Mouse (Mus musculus) lung, embryonic 16.5 days (tissue): ENCODE measurements around the gene Ugt3a1. TPM values are rescaled to one million over a fixed set of nuclear protein-coding genes. Genes with fewer than 3 reads are reported as not detected.
"Not testable (repeated sequence)": the region's sequence is repeated elsewhere in the genome, so short reads cannot be mapped to it uniquely, and the experiment has no call there.

ENCODE experiments used
- ATAC-seq: fragments of 200-750 bp; cut with Nextera tagmentation; 2 replicates; pipeline ENCODE4 v1.8.0; 2017; ENCODE audit warnings: low read depth, mild to moderate bottlenecking, moderate library complexity
- H3K27ac ChIP-seq: fragments of 300-500 bp; sonication (generic); 2 replicates; pipeline ENCODE4 v1.5.1; 2014; ENCODE audit warnings: mild to moderate bottlenecking, control low read depth, low read length
- H3K27me3 ChIP-seq: fragments of 300-500 bp; sonication (generic); 2 replicates; pipeline ENCODE4 v1.6.1; 2014; ENCODE audit warnings: low read depth, low read length, mixed read lengths; ENCODE audit not compliant: control insufficient read depth, insufficient read depth
- H3K36me3 ChIP-seq: fragments of 300-500 bp; sonication (generic); 2 replicates; pipeline ENCODE4 v1.6.1; 2014; ENCODE audit warnings: low read length; ENCODE audit not compliant: control insufficient read depth, insufficient read depth
- H3K4me1 ChIP-seq: fragments of 300-500 bp; sonication (generic); replicated peaks from 2 replicates; pipeline ENCODE4 v1.6.1; 2014; ENCODE audit warnings: low read length, mixed read lengths; ENCODE audit not compliant: control insufficient read depth, insufficient read depth
- H3K4me2 ChIP-seq: fragments of 300-500 bp; sonication (generic); 2 replicates; pipeline ENCODE4 v1.6.1; 2014; ENCODE audit warnings: low read depth, low read length, control low read depth
- H3K4me3 ChIP-seq: fragments of 300-500 bp; sonication (generic); 2 replicates; pipeline ENCODE4 v1.5.1; 2014; ENCODE audit warnings: mild to moderate bottlenecking, low read length, control low read depth
- H3K9ac ChIP-seq: fragments of 300-500 bp; sonication (generic); 2 replicates; pipeline ENCODE4 v1.6.1; 2014; ENCODE audit warnings: low read length, control low read depth
- H3K9me3 ChIP-seq: fragments of 300-500 bp; sonication (generic); 2 replicates; pipeline ENCODE4 v1.6.1; 2016; ENCODE audit warnings: low read length; ENCODE audit not compliant: control insufficient read depth
- WGBS: fragments of 180-500 bp; shearing (Covaris S2); extraction: QIAGEN DNeasy Blood & Tissue Kit; methylation state at CpG from one replicate; pipeline ENCODE4 v1.1.7; 2014; 5-methylcytosine and 5-hydroxymethylcytosine counted together
- polyA plus RNA-seq: library from polyadenylated mRNA; unstranded; fragments of >200 nt; fragmentation: Nextera tagmentation; extraction: Ambion mirVana; gene quantifications from 2 replicates; pipeline ENCODE4 v1.2.1, GENCODE M21; 2015

Ugt3a1 gene
- not detected in 2 replicates for polyA plus RNA-seq

DNA sequence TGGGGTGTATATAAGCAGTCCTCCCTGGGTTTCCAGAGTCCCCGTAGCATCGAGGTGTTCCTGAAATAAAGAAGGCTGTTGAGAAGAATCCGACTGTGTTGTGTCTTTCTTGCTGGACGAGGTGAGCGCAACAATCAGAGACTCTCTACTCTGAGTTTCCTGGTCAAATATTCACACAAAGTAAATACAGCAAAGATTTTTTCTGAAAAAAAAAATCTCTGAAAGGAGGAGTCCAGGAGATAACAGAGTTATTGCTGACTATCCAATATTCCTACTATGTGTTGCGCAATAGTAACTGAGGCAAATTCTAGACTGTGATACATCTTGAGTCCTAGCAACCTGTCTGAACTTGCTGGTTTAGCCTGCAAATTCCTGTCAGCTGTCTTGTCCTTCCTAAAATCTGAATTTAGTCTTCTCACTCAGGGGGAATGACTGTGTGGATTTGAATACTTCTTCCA, at the start of gene Ugt3a1:
TSS of gene Ugt3a1 (plus strand) at position 51 of the 458 bp plus-strand sequence.
- H3K4me3 ChIP-seq = no peak within 1 kb of the TSS
- H3K4me2 ChIP-seq = no peak within 1 kb of the TSS
- H3K4me1 ChIP-seq = no peaks in the 10 kb centered on the region
- 83% methylated on average over 6 of the region's 6 CpGs for WGBS
- H3K27me3 ChIP-seq = no peaks in the 10 kb centered on the region
- ATAC-seq = no peak
- H3K36me3 ChIP-seq = no peaks in the 10 kb centered on the region
- H3K27ac ChIP-seq = no peak within 1 kb of the TSS
- no peaks in the 10 kb centered on the region for H3K9me3 ChIP-seq
- no peak within 1 kb of the TSS for H3K9ac ChIP-seq

DNA sequence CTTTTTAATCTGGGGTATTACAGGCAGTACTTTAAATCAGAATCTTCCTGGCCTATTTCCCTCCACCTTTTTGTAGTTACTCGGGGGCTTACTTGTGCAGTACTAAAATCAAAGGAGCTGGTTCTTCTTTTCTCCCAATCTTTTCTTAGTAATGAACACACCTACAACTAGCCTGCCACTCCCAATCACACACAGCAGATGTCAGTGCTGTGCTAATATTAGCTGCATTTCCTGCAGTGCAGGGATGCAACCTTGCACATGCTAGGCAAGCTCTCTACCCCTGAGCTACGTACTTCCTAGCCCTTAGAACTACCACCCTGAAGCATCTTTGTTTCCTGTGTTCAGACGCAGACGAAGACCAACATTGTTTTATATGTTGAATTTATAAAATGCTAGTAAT, 45.8 kb upstream of the Ugt3a1 start:
- not testable (repeated sequence) for H3K9ac ChIP-seq, H3K36me3 ChIP-seq, H3K4me1 ChIP-seq, H3K27me3 ChIP-seq, H3K4me2 ChIP-seq, ATAC-seq, H3K9me3 ChIP-seq, H3K27ac ChIP-seq, H3K4me3 ChIP-seq
- 67% methylated on average over 4 of the region's 4 CpGs for WGBS

DNA sequence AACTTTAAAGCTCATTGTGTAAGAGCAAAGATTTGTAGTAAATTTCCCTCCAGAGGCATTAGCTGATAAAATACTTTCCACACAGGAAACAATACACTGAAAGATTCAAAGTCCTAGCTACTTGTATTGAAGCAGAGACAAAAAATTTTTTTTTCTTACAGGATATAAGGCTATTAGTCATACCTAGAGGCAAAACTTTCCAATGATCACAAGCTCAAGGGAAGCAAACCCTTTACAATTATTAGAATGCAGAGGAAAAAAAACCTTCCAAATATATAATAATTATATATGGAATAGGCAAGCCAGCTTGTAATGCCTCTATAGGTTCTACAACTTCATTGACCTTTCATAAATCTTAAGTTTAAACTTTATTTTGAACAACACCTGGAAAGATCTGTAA, 30.3 kb upstream of the Ugt3a1 start:
- no peak overlapping the region for H3K4me2 ChIP-seq
- H3K27me3 ChIP-seq = no peaks in the 10 kb centered on the region
- no peak overlapping the region for H3K27ac ChIP-seq
- no peak overlapping the region for H3K9ac ChIP-seq
- H3K4me3 ChIP-seq = no peak overlapping the region
- no peaks in the 10 kb centered on the region for H3K4me1 ChIP-seq
- ATAC-seq = no peak
- no peaks in the 10 kb centered on the region for H3K9me3 ChIP-seq
- H3K36me3 ChIP-seq = no peaks in the 10 kb centered on the region

DNA sequence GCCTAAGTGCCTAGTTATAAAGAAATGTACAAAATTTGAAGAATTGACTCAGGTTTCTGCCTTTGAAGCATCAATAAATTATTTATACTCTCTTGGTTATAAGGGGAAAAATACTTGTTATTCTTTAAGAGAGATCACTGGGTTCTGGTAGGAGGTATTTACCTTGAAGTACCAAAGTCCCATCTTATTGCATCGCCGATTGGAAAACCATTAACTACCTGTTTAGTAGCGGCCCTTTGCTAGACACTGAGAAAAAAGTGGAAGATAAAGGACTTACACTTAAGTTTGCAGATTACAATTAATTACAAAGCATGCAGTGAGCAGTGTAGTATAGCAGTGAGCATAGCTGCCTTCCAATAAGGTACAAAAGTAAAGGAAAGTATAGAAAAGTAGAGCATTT, 23.8 kb upstream of the Ugt3a1 start:
- Histone ChIP-seq H3K9me3 (no peaks in the 10 kb centered on the region), H3K9ac (no peak overlapping the region), H3K4me1 (no peaks in the 10 kb centered on the region), H3K4me3 (no peak overlapping the region), H3K4me2 (no peak overlapping the region), H3K27ac (no peak overlapping the region), H3K27me3 (no peaks in the 10 kb centered on the region), H3K36me3 (no peaks in the 10 kb centered on the region)
- no peak for ATAC-seq
- 95% methylated on average over 3 of the region's 3 CpGs for WGBS

DNA sequence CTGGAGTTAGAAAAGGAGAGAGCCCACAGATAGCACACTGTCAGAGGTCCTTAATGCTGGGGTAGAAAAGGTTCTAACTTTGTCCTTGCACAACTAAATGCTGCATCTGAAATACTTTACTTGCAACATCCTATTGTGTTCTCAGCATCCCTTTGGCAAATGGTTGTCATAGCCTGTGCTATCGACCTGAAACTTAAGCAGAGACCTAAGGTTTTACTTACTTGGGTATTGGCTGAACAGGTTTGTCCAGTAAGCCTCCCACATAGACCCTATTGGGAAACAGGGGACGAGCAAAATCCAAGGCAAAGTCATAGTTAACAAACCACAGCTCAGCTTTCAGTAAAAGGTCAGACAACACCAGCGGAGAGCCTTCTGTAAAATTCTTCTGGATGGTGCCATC, 16.1 kb upstream of the Ugt3a1 start:
- Histone ChIP-seq H3K4me1 (no peaks in the 10 kb centered on the region), H3K4me2 (no peak overlapping the region), H3K9ac (no peak overlapping the region), H3K36me3 (no peaks in the 10 kb centered on the region), H3K9me3 (no peaks in the 10 kb centered on the region), H3K4me3 (no peak overlapping the region), H3K27me3 (no peaks in the 10 kb centered on the region), H3K27ac (no peak overlapping the region)
- no peak for ATAC-seq
- WGBS = 61% methylated on average over 3 of the region's 3 CpGs

DNA sequence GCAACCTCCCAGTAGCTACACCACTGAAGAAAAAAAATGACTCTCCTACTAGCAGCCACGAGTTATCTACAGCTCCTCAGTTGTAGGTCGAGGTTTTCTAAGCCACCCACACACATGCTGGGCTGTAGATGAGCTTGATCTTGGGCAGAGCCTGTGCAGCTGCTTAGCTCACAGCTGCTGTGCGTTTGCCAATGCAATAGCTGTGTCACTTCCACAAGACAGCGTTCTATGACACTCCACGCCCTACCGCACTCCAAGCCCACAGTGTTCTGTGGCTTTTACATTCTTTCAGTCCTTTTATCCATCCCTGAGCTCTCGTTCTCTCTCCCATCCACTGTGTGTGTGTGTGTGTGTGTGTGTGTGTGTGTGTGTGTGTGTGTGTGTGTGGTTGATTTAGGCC, 4.8 kb upstream of the Ugt3a1 start:
- Histone ChIP-seq H3K27me3 (no peaks in the 10 kb centered on the region), H3K9me3 (no peaks in the 10 kb centered on the region), H3K4me3 (no peak overlapping the region), H3K27ac (no peak overlapping the region), H3K36me3 (no peaks in the 10 kb centered on the region), H3K4me1 (no peaks in the 10 kb centered on the region), H3K4me2 (no peak overlapping the region), H3K9ac (no peak overlapping the region)
- ATAC-seq = no peak
- 59% methylated on average over 7 of the region's 7 CpGs for WGBS

DNA sequence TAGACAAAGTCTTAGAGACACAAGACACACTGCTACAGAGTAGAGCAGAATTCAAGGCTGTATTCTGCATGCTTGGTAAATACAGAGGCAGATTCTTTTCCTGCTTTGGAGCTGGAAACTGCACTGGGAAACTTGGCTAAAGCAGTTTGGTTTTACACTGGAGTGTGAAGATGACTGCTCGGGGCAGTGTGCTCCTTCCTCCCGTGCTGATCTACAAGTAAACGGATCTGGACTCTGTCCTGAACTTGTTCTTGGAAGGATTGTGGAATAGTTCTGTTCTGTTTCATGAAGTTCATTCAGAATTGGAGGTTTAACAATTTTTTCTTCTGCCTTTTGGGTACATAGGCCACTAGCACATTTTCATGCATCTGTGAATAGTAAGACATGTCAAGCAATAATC, 2.3 kb downstream of the Ugt3a1 start:
- Histone ChIP-seq H3K9ac (no peak overlapping the region), H3K4me3 (no peak overlapping the region), H3K27ac (no peak overlapping the region), H3K4me1 (no peaks in the 10 kb centered on the region), H3K4me2 (no peak overlapping the region), H3K27me3 (no peaks in the 10 kb centered on the region), H3K36me3 (no peaks in the 10 kb centered on the region), H3K9me3 (no peaks in the 10 kb centered on the region)
- ATAC-seq = no peak
- 78% methylated on average over 3 of the region's 3 CpGs for WGBS

DNA sequence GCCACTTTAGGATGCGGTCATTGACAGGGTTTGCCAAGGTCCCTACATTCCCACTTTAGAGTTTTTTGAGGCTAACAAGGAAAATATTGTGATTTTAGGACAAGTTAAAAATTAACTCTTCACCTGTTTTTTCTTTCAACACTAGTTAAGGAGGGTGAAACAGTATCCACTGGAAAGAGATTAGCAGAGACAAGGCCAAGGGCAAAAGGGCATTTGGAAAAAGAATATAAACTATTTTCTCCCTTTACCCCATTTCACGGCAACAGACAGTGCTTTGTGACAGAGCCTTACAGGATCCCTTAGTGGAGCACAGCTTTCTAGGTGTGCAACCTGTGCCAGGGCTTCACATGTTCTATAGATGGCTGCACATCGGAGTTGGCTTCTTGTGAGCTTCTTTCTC, 2.9 kb downstream of the Ugt3a1 start:
- Histone ChIP-seq H3K36me3 (no peaks in the 10 kb centered on the region), H3K9me3 (no peaks in the 10 kb centered on the region), H3K9ac (no peak overlapping the region), H3K4me3 (no peak overlapping the region), H3K27ac (no peak overlapping the region), H3K4me1 (no peaks in the 10 kb centered on the region), H3K27me3 (no peaks in the 10 kb centered on the region), H3K4me2 (no peak overlapping the region)
- WGBS = 84% methylated on average over 3 of the region's 3 CpGs
- ATAC-seq = no peak

DNA sequence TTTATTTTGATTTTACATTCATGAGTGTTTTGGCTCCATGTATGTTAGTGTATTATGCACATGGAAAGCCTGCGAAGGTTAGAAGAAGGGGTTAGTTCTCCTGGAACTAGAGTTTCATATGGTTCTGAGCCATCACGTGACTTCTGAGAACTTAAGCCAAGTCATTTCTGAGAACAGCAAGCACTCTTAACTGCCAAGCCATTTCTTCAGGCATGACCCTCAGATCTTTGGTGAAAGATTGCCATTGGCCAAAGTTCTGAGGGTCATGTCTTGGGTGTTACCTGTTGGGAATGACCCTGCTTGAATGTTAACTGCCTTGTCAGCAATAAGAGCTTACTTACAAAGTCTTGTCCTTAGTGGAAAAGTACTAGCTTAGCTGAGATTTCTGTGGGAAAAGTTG, 6.5 kb downstream of the Ugt3a1 start:
- no peak for ATAC-seq
- no peaks in the 10 kb centered on the region for H3K27me3 ChIP-seq
- H3K4me1 ChIP-seq = no peaks in the 10 kb centered on the region
- no peaks in the 10 kb centered on the region for H3K9me3 ChIP-seq
- no peak overlapping the region for H3K9ac ChIP-seq
- H3K4me3 ChIP-seq = no peak overlapping the region
- no peak overlapping the region for H3K27ac ChIP-seq
- no peaks in the 10 kb centered on the region for H3K36me3 ChIP-seq
- no peak overlapping the region for H3K4me2 ChIP-seq
- WGBS = 83% methylated on average over 2 of the region's 2 CpGs

DNA sequence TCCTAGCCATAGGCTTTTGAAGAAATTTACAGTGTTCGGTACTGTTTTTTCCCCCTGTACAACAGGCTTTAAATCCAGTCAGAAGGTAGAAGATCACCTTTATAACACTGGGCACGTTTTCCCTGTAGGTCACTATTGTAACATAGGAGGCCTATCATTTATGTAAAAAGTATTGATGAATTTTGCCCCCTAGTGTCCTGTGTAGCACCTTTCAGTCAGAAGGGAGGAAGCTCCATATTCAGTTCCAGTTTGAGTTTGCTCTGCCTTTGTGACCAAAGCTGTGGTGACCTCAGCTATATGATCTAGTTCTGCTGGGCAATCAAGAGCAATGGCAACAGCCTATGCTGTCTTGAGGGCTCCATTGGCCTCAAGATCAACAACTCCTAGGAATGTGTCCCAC, 13.0 kb downstream of the Ugt3a1 start:
- Histone ChIP-seq H3K4me3 (no peak overlapping the region), H3K9me3 (no peaks in the 10 kb centered on the region), H3K4me2 (no peak overlapping the region), H3K4me1 (no peaks in the 10 kb centered on the region), H3K36me3 (no peaks in the 10 kb centered on the region), H3K9ac (no peak overlapping the region), H3K27ac (no peak overlapping the region), H3K27me3 (no peaks in the 10 kb centered on the region)
- no peak for ATAC-seq
- WGBS = 61% methylated on average over 2 of the region's 2 CpGs
